Mouse (Mus musculus) lung, adult 18-20 months (tissue): ENCODE measurements around the gene Ahcy.
"Not testable (repeated sequence)": the region's sequence is repeated elsewhere in the genome, so short reads cannot be mapped to it uniquely, and the experiment has no call there.

Experiments
- DNase-seq, 2 experiments: peaks; one replicate each; pipeline ENCODE4 v3.0.0; 2022; ENCODE audit warnings: mixed read lengths in 2 of 2

Gene Ahcy

DNA sequence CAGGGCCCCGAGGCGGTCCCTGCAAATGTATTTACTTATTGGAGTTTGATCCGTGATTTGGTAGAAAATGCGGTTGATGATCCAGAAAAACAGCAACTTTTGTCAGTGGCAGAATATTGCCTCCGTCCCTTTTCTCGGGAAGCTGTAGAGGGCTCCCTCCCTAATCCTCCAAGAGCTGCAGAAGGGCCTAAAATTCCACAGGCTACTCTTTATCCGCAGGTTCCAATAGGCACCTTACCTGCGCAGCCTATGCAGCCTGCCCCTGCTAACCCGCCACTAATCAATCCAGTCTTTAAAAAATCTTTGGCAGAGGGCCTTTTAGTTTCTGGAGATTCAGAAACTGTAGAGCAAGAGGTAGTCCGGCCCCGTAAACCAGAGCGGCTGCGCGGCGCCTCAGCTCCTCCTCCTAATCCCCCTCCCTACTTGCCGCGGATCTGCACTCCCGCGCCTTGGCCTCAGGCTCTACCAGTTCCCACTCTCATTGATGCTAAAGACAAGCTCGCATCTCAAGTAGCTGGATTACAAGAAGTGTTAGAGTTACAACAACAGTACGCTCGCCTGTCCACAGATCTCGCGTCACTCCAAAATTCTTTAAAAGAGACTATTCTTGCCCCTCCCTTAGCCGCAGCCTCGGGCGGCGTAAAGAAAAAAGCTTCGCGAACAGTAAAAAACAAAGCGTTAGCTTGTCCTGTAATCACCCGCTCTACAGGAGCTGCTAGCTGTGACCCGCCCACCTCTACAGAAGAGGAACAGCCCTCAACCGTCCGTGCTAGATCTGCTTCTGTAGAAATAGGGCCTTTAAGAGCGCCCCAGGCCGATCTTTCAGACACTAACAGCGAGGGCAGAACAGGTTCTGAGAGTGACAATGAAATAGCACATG is 55.3 kb downstream of the Ahcy start:
- DNase-seq = peak; percentile 63 to 65

GRCm38 (mm10) chr2:155018251-155018755 is 56.0 kb downstream of the Ahcy start, which contains the start of gene Gm14226:
Gm14226 (plus strand) TSS chr2:155018266.
- DNase-seq = not testable (repeated sequence)

DNA sequence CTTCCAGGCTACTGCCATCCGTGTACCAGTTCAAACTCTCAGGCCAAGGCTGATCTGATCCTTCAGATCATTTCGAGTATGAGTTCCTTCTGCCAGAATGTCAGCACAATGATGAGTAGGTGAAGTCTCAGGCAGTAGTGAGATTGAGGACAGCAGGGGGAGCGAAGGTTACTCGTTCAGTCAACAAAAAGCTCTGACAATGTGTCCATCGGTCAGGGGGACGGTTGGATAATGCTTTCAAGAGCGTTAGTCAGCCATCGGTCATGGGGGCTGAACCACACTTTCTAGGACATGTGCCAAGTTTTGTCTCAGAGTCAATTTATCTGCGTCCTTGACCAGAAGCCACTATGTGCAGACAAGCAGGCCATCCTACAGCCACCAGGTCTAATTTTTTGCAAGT is 57.5 kb downstream of the Ahcy start:
- not testable (repeated sequence) for DNase-seq

DNA sequence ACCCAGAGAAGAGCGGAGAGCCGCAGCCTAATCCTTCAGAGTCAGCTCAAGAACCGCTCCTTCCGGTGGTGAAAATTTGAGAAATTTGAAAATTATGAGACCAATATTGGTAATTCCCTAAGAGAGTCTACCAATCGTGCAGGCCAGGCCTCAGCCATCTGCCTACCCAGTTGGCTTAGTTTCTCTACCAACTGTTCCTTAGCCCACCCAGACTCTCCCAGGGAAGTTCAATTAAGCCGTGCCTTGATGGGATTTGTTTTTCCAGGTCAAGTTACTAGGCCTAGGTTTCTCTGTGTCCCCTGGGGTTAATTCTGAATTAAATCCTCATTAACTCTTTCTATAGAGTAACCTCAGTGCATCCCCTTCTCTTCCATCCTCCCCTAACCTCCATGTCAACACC is 61.3 kb downstream of the Ahcy start:
- DNase-seq = no peak

GRCm38 (mm10) chr2:155011086-155011656 is 63.1 kb downstream of the Ahcy start:
- DNase-seq = no peak
